Mouse (Mus musculus) forebrain, postnatal 0 days (tissue): ENCODE data around the gene 1110051M20Rik. TPM values are rescaled to one million over a fixed set of nuclear protein-coding genes. Genes with fewer than 3 reads are reported as not detected.

Experiments
- ATAC-seq: fragments of 200-750 bp; cut with Nextera tagmentation; 2 replicates; pipeline ENCODE4 v1.8.0; 2017; ENCODE audit warnings: mild to moderate bottlenecking, moderate library complexity
- DNase-seq: peaks from one replicate; pipeline ENCODE4 v3.0.0-alpha.2; 2015
- H3K27ac ChIP-seq: fragments of 300-500 bp; sonication (generic); 2 replicates; pipeline ENCODE4 v1.5.1; 2014; ENCODE audit warnings: low read depth, mild to moderate bottlenecking, antibody characterized with exemption, low read length, moderate library complexity, mixed read lengths
- H3K27me3 ChIP-seq: fragments of 300-500 bp; sonication (generic); 2 replicates; pipeline ENCODE4 v1.6.1; 2014; ENCODE audit warnings: mild to moderate bottlenecking, low read length, mixed read lengths; ENCODE audit not compliant: insufficient read depth
- H3K36me3 ChIP-seq: fragments of 300-500 bp; sonication (generic); 2 replicates; pipeline ENCODE4 v1.6.1; 2014; ENCODE audit warnings: mild to moderate bottlenecking, moderate library complexity; ENCODE audit not compliant: insufficient read depth
- H3K4me1 ChIP-seq: fragments of 300-500 bp; sonication (generic); 2 replicates; pipeline ENCODE4 v1.6.1; 2014; ENCODE audit warnings: antibody characterized with exemption; ENCODE audit not compliant: insufficient read depth
- H3K4me2 ChIP-seq: fragments of 300-500 bp; sonication (generic); 2 replicates; pipeline ENCODE4 v1.6.1; 2014; ENCODE audit warnings: low read depth, mild to moderate bottlenecking, moderate library complexity
- H3K4me3 ChIP-seq: fragments of 300-500 bp; sonication (generic); 2 replicates; pipeline ENCODE4 v1.5.1; 2014; ENCODE audit warnings: low read depth, low read length, mixed read lengths
- H3K9ac ChIP-seq: fragments of 300-500 bp; sonication (generic); 2 replicates; pipeline ENCODE4 v1.6.1; 2014; ENCODE audit warnings: mild to moderate bottlenecking
- H3K9me3 ChIP-seq: fragments of 300-500 bp; sonication (generic); 2 replicates; pipeline ENCODE4 v1.6.1; 2016; ENCODE audit warnings: low read length
- CTCF ChIP-seq: sonication (generic); IDR thresholded peaks from 2 replicates; pipeline ENCODE4 v1.5.1; 2016; ENCODE audit warnings: antibody characterized with exemption, control low read depth, low read depth
- WGBS: fragments of 180-500 bp; shearing (Covaris S2); extraction: QIAGEN DNeasy Blood & Tissue Kit; methylation state at CpG from one replicate; pipeline ENCODE4 v1.1.7; 2014; 5-methylcytosine and 5-hydroxymethylcytosine counted together
- polyA plus RNA-seq: library from polyadenylated mRNA; unstranded; fragments of >200 nt; fragmentation: Nextera tagmentation; extraction: Ambion mirVana; gene quantifications from 2 replicates; pipeline ENCODE4 v1.2.1, GENCODE M21; 2015
- total RNA-seq: library from RNA; depleted of rRNA; stranded (reverse); fragments of >200 nt; gene quantifications from 2 replicates; pipeline ENCODE4 v1.2.3, GENCODE M21; 2014

The 1110051M20Rik gene
- total and polyA plus RNA-seq, 2 experiments from 2014 or later = 147 to 182 TPM

- H3K27ac ChIP-seq = no peak overlapping the region
- ATAC-seq (no peak), DNase-seq (no peak)
- no peak for TF ChIP-seq CTCF
- no peaks in the 10 kb centered on the region for H3K4me1 ChIP-seq
- 40% methylated on average over 5 of the region's 5 CpGs for WGBS
- H3K4me3 ChIP-seq = no peak overlapping the region
- no peaks in the 10 kb centered on the region for H3K9me3 ChIP-seq
- no peak overlapping the region for H3K4me2 ChIP-seq
- no peak overlapping the region for H3K9ac ChIP-seq
- H3K36me3 ChIP-seq = peaks cover 5% of the 10 kb centered on the region; the same call in 1 of the 2 replicates
- H3K27me3 ChIP-seq = no peaks in the 10 kb centered on the region
Measured at GRCm38 (mm10) chr2:91386547-91387286, 57.8 kb downstream of the 1110051M20Rik start.

DNA sequence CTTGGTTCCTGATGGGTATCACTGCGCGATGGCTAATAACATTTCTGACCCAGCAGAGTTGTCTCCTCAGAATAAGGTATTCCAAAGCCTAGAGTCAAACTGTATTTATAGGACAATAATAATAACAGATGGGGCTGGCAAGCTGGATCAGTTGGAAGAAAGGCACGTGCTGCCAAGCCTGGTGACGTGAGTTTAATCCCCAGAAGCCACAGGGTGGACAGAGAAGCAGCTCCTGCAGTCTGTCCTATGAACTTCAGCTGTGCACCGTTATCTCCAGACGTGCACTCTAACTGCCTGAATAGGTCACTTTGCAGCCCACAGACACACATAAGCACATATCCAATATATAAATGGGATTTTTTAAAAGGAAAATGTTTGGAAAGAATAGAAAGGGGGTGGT, 61.2 kb downstream of the 1110051M20Rik start:
- WGBS = 75% methylated on average over 6 of the region's 6 CpGs
- Histone ChIP-seq H3K9me3 (no peaks in the 10 kb centered on the region), H3K27me3 (no peaks in the 10 kb centered on the region), H3K4me1 (no peaks in the 10 kb centered on the region), H3K4me2 (no peak overlapping the region), H3K9ac (no peak overlapping the region), H3K4me3 (no peak overlapping the region), H3K27ac (no peak overlapping the region), H3K36me3 (peaks cover 5% of the 10 kb centered on the region)
- no peak for ATAC-seq
- TF ChIP-seq CTCF = no peak
- no peak for DNase-seq

DNA sequence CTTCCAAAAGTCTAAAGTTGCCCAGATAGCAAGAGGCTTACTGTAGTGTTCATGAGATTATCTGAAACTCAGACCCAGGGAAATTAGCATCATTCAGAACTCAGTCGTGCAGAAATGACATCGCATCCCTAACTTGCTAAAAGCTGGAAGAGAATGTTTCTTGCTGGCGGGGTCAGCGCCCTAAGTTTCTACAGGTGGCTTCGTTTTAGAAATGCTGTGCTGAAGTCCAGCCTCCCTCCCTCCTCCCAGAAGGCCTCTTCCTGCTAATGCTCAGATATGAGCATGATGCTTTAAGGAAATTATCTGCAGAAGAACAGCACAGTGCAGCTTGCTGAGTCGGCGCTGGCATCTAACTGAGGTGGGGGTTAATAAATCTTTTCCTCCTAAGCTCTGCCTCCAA, 67.5 kb downstream of the 1110051M20Rik start:
- no peak overlapping the region for H3K27ac ChIP-seq
- DNase-seq (no peak), ATAC-seq (no peak)
- H3K36me3 ChIP-seq = no peaks in the 10 kb centered on the region; the same call in 1 of the 2 replicates
- no peak for TF ChIP-seq CTCF
- H3K9ac ChIP-seq = no peak overlapping the region
- 27% methylated on average over 7 of the region's 7 CpGs for WGBS
- no peaks in the 10 kb centered on the region for H3K4me1 ChIP-seq
- H3K4me2 ChIP-seq = no peak overlapping the region
- H3K27me3 ChIP-seq = no peaks in the 10 kb centered on the region
- H3K4me3 ChIP-seq = no peak overlapping the region
- H3K9me3 ChIP-seq = no peaks in the 10 kb centered on the region

DNA sequence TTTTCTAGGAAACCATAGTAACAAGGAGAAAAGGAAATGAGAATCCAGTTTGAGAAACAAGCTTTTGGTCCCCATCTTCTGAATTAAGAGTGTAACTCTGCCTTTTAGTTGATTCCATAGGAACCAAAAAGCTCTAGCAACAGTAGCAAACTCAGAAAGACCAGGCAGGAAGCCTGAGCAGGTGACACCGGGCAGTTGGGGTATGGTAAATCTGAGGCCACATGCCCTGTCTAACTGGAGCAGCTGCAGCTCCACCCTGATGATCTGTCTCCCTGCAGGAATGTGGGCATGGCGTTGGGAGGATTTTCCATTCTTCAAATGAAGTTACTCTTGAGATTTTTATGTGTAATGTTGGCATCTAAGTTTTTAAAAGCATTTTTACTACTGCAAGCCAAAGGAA, 74.2 kb downstream of the 1110051M20Rik start:
- WGBS = 75% methylated on average over 2 of the region's 2 CpGs
- H3K4me1 ChIP-seq = no peaks in the 10 kb centered on the region
- H3K4me2 ChIP-seq = no peak overlapping the region
- H3K9ac ChIP-seq = no peak overlapping the region
- H3K9me3 ChIP-seq = 0 out of 2 replicates have a peak, but pooled peaks cover 8% of the 10 kb centered on the region
- peaks cover 5% of the 10 kb centered on the region; the same call in 1 of the 2 replicates for H3K36me3 ChIP-seq
- TF ChIP-seq CTCF = no peak
- no peaks in the 10 kb centered on the region for H3K27me3 ChIP-seq
- DNase-seq (no peak), ATAC-seq (no peak)
- H3K27ac ChIP-seq = no peak overlapping the region
- no peak overlapping the region for H3K4me3 ChIP-seq

GRCm38 (mm10) chr2:91363272-91363671, 81.2 kb downstream of the 1110051M20Rik start:
- H3K4me3 ChIP-seq = no peak overlapping the region
- TF ChIP-seq CTCF = no peak
- DNase-seq (no peak), ATAC-seq (no peak)
- H3K27ac ChIP-seq = no peak overlapping the region
- H3K36me3 ChIP-seq = 0 out of 2 replicates have a peak, but pooled peaks cover 5% of the 10 kb centered on the region
- H3K27me3 ChIP-seq = no peaks in the 10 kb centered on the region
- H3K4me1 ChIP-seq = peaks cover 5% of the 10 kb centered on the region; the same call in 1 of the 2 replicates
- H3K9me3 ChIP-seq = 0 out of 2 replicates have a peak, but pooled peaks cover 8% of the 10 kb centered on the region
- no peak overlapping the region for H3K4me2 ChIP-seq
- H3K9ac ChIP-seq = no peak overlapping the region
- 97% methylated on average over 2 of the region's 2 CpGs for WGBS

DNA sequence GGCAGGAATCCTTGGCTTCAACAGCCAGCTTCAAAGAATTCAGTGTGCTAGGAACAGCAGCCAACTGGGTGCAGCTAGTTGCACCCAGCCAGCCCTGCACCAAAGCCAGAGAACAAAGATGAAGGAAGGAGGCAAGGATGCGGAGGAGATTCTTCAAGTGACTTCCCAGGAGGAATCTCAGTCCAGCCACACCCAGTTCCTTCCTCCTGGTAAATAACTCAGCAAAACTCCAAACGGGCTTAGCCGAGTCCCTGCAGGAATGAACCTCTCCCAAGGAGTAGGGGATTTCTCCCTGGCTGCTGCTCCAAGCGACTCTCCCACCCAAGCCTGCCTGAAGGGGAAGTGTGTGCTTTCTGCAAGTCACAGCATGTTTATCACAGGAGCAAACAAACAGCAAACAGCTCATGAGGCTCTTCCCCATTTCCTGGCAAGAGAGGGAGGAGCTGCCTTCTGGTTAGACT, 83.4 kb downstream of the 1110051M20Rik start:
- TF ChIP-seq CTCF = no peak
- Histone ChIP-seq H3K4me1 (peaks cover 5% of the 10 kb centered on the region; the same call in 1 of the 2 replicates), H3K27me3 (no peaks in the 10 kb centered on the region), H3K27ac (no peak overlapping the region), H3K4me2 (no peak overlapping the region; the same call in 1 of the 2 replicates), H3K36me3 (no peaks in the 10 kb centered on the region), H3K4me3 (no peak overlapping the region), H3K9me3 (no peaks in the 10 kb centered on the region), H3K9ac (no peak overlapping the region)
- 29% methylated on average over 4 of the region's 4 CpGs for WGBS
- peak; percentile 74 for ATAC-seq
- DNase-seq = peak; percentile 52

DNA sequence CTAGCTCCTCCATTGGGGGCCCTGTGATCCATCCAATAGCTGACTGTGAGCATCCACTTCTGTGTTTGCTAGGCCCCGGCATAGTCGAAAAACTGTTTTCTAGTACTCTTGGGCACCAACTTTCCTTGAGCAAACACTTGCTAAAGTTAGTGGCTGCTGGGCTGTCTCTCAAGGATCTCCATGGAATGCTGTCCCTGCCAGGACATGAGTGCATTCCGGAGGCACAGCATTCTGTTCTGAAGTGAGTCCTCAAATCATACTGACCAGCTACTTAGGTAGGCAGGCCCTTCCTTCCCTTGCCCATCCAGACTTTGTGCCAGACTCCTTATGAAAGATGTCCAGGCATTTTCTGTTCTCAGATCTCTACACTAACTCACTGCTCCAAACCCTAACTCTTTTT, 88.7 kb downstream of the 1110051M20Rik start:
- Histone ChIP-seq H3K36me3 (no peaks in the 10 kb centered on the region), H3K27ac (no peak overlapping the region), H3K4me2 (no peak overlapping the region), H3K9ac (no peak overlapping the region), H3K9me3 (no peaks in the 10 kb centered on the region), H3K4me1 (0 out of 2 replicates have a peak, but pooled peaks cover 2% of the 10 kb centered on the region), H3K4me3 (no peak overlapping the region), H3K27me3 (no peaks in the 10 kb centered on the region)
- no peak for TF ChIP-seq CTCF
- 95% methylated on average over 3 of the region's 3 CpGs for WGBS
- DNase-seq (no peak), ATAC-seq (no peak)
